Mouse (Mus musculus): ENCODE measurements at regions not wholly inside any gene's neighbourhood (a gene's known extent, or its start where the extent isn't known, plus 50 kb on each side); places are given as distances from the start of the nearest gene placed in this dataset.

DNA sequence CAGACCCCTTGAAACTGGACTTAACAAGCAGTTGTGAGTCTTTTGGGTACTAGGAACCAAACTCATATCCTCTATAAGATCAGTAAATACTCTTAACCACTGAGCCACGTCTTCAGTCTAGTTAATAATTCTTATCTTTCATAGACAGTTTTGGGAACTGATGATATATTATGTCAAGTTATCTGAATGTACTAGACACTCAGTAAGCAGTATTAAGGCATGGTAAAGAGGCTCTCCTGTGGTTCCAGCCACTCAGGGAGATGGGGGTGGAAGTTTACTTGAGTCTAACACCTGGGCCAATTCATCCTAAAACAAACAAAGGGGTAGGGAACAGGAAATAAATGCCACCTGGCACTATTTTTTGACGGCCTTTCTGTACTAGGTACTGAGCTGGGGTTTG is 81.2 kb upstream of the Fut8 start:
- TF ChIP-seq CTCF (IDR thresholded peaks at IDR 0.05; ENCODE audit: borderline replicate concordance, insufficient read depth, low read length) (no peak), POLR2A (IDR thresholded peaks at IDR 0.05; ENCODE audit: low read depth, low read length) (no peak)
